ENCODE assay signal across 20 mouse cellular contexts in genomic region chr17:57332241-57332640, GRCm38 (mm10). TPM values are rescaled to one million over a fixed set of nuclear protein-coding genes. Genes with fewer than 3 reads are reported as not detected.
DNase-seq lines count a peak whose midpoint lies in the region; ATAC-seq and TF ChIP-seq lines count a peak whose summit lies in the region.
"Had no signal": no experiment of that assay in that cellular context is flagged by ENCODE, and none has a peak within 500 bp of the region (broad histone marks: within the 10 kb centered on the region; RNA-seq: fewer than 3 reads in every experiment).

No protein-coding gene starts in this region.

- no peak overlapping the region for H3K4me2 ChIP-seq in heart, embryonic 12.5 days
- H3K4me2 ChIP-seq: embryonic facial prominence, embryonic 15.5 days; forebrain, embryonic 13.5 days; heart, embryonic 15.5 days; hindbrain, embryonic 12.5 days had no signal

- TF ChIP-seq POLR2A in MEL (IDR thresholded peaks at IDR 0.05; ENCODE audit: control insufficient read depth in 1 of 2, insufficient read depth in 1 of 2, low read depth in 1 of 2, low read length in 2 of 2, poor library complexity in 1 of 2): no peak
- TF ChIP-seq POLR2A in cerebellum, adult 2 months (IDR thresholded peaks at IDR 0.05; ENCODE audit: borderline replicate concordance, insufficient read depth, low read length): no peak
- no peak for TF ChIP-seq POLR2A in lung, adult 2 months (IDR thresholded peaks at IDR 0.05; ENCODE audit: borderline replicate concordance, extremely low read depth, low read depth, low read length)

- TF ChIP-seq RAD21 in MEL (IDR thresholded peaks at IDR 0.05; ENCODE audit: low read depth, low read length): no peak

- no peak overlapping the region for H3K9ac ChIP-seq in MEL (ENCODE audit: control insufficient read depth, low read depth, low read length, poor library complexity, severe bottlenecking)
- H3K9ac ChIP-seq in heart, embryonic 12.5 days: no peak overlapping the region
- H3K9ac ChIP-seq: embryonic facial prominence, embryonic 15.5 days; forebrain, embryonic 13.5 days; heart, embryonic 15.5 days; hindbrain, embryonic 12.5 days had no signal

- H3K4me1 ChIP-seq in MEL (ENCODE audit: control insufficient read depth in 1 of 2, insufficient read depth in 2 of 2, low read length in 2 of 2): peaks cover 0 to 11% of the 10 kb centered on the region in 2 experiments; a peak in 1 of 4 replicates
- H3K4me1 ChIP-seq in cerebellum, adult 2 months (ENCODE audit: control insufficient read depth, insufficient read depth, low read length): no peaks in the 10 kb centered on the region
- H3K4me1 ChIP-seq in lung, adult 2 months (ENCODE audit: control insufficient read depth, insufficient read depth, low read length): no peaks in the 10 kb centered on the region
- peaks cover 11% of the 10 kb centered on the region; the same call in 1 of the 2 replicates for H3K4me1 ChIP-seq in heart, embryonic 12.5 days (replicated peaks)
- H3K4me1 ChIP-seq: embryonic facial prominence, embryonic 15.5 days; hindbrain, embryonic 12.5 days; midbrain, embryonic 10.5 days had no signal

- no peak for ATAC-seq in heart, embryonic 12.5 days (ENCODE audit: insufficient number of reproducible peaks, low FRiP score)
- ATAC-seq: forebrain, embryonic 13.5 days; intestine, postnatal 0 days; lung, postnatal 0 days had no signal

- H3K9me3 ChIP-seq in MEL (replicated peaks; ENCODE audit: insufficient read depth, low read length): no peaks in the 10 kb centered on the region
- no peaks in the 10 kb centered on the region for H3K9me3 ChIP-seq in heart, embryonic 12.5 days (replicated peaks)
- H3K9me3 ChIP-seq: embryonic facial prominence, embryonic 15.5 days; forebrain, embryonic 13.5 days; heart, embryonic 15.5 days; hindbrain, embryonic 12.5 days; midbrain, embryonic 10.5 days had no signal

- H3K27me3 ChIP-seq in MEL (ENCODE audit: control insufficient read depth in 1 of 2, insufficient read depth in 2 of 2, low read length in 2 of 2): no peaks in the 10 kb centered on the region
- no peaks in the 10 kb centered on the region for H3K27me3 ChIP-seq in cerebellum, adult 2 months (ENCODE audit: control insufficient read depth, insufficient read depth, low read length)
- H3K27me3 ChIP-seq in heart, embryonic 12.5 days (replicated peaks): no peaks in the 10 kb centered on the region
- H3K27me3 ChIP-seq: embryonic facial prominence, embryonic 15.5 days; forebrain, embryonic 13.5 days; heart, embryonic 15.5 days; hindbrain, embryonic 12.5 days had no signal

- no peaks in the 10 kb centered on the region; the same call in 1 of the 2 replicates for H3K79me2 ChIP-seq in MEL (ENCODE audit: control insufficient read depth, insufficient read depth, low read length, poor library complexity)

- H3K4me3 ChIP-seq in MEL (ENCODE audit: control insufficient read depth in 1 of 2, insufficient read depth in 1 of 2, low read depth in 2 of 2, low read length in 2 of 2): no peak overlapping the region
- H3K4me3 ChIP-seq in cerebellum, adult 2 months (replicated peaks; ENCODE audit: insufficient read depth, low read depth, low read length): no peak overlapping the region
- H3K4me3 ChIP-seq in lung, adult 2 months (replicated peaks; ENCODE audit: extremely low read depth, low read depth, low read length): no peak overlapping the region
- H3K4me3 ChIP-seq in heart, embryonic 12.5 days: no peak overlapping the region
- H3K4me3 ChIP-seq: embryonic facial prominence, embryonic 15.5 days; forebrain, embryonic 13.5 days; heart, embryonic 15.5 days; hindbrain, embryonic 12.5 days; midbrain, embryonic 10.5 days had no signal

- TF ChIP-seq EP300 in MEL (IDR thresholded peaks at IDR 0.05; ENCODE audit: low read depth in 1 of 2, low read length in 2 of 2): no peak

- no peak overlapping the region for H3K27ac ChIP-seq in MEL (ENCODE audit: control insufficient read depth, low read depth, low read length)
- no peak overlapping the region for H3K27ac ChIP-seq in cerebellum, adult 2 months (ENCODE audit: insufficient read depth, low read length)
- H3K27ac ChIP-seq in heart, embryonic 12.5 days (ENCODE audit: poor library complexity, severe bottlenecking): no peak overlapping the region
- H3K27ac ChIP-seq: embryonic facial prominence, embryonic 15.5 days; forebrain, embryonic 13.5 days; heart, embryonic 15.5 days; hindbrain, embryonic 12.5 days; kidney, postnatal 0 days; midbrain, embryonic 10.5 days; stomach, postnatal 0 days had no signal

- peaks cover 0 to 3% of the 10 kb centered on the region in 2 experiments; a peak in 2 of 4 replicates for H3K36me3 ChIP-seq in MEL (ENCODE audit: control insufficient read depth in 1 of 2, insufficient read depth in 2 of 2, low read length in 2 of 2)
- no peaks in the 10 kb centered on the region for H3K36me3 ChIP-seq in heart, embryonic 12.5 days
- H3K36me3 ChIP-seq: embryonic facial prominence, embryonic 15.5 days; heart, embryonic 15.5 days; hindbrain, embryonic 12.5 days; midbrain, embryonic 10.5 days had no signal

- 77% methylated on average over 4 of the region's 4 CpGs for WGBS in cerebellum, adult 2 months
- 71% methylated on average over 4 of the region's 4 CpGs for WGBS in lung, adult 2 months
- 79% methylated on average over 4 of the region's 4 CpGs for WGBS in heart, embryonic 12.5 days

- no peak for TF ChIP-seq CTCF in MEL (IDR thresholded peaks at IDR 0.05 in 2 of 3, conservative IDR thresholded peaks at IDR 0.05 in 1 of 3; ENCODE audit: control insufficient read depth in 1 of 3, insufficient read depth in 1 of 3, low read depth in 2 of 3, low read length in 3 of 3, poor library complexity in 1 of 3, severe bottlenecking in 1 of 3)
- TF ChIP-seq CTCF in cerebellum, adult 2 months (IDR thresholded peaks at IDR 0.05; ENCODE audit: borderline replicate concordance, insufficient read depth, low read depth, low read length): no peak
- no peak for TF ChIP-seq CTCF in lung, adult 2 months (IDR thresholded peaks at IDR 0.05; ENCODE audit: insufficient read depth, low read length)

- peak; percentile 10 for DNase-seq in 3T3-L1 (ENCODE audit: low read depth, low spot score)
- peak; percentile 95 for DNase-seq in 416B (ENCODE audit: low read depth)
- DNase-seq in MEL (ENCODE audit: low read depth, low spot score): peak; percentile 69
- peak; percentile 24 for DNase-seq in c-Kit-positive CD71-positive TER-119-negative erythroid progenitor cells, embryonic 14.5 days (ENCODE audit: low read depth)
- DNase-seq in cerebellum, adult 9-10 months: no peak
- DNase-seq in cerebellum, adult 2 months: no peak
- no peak for DNase-seq in lung, adult 2 months
- DNase-seq: adrenal gland, postnatal 10 days; right cerebral cortex, adult 18-20 months; thymus, postnatal 36 days had no signal

TF ChIP-seq in MEL, 35 proteins besides CTCF, POLR2A, EP300 and RAD21:
- TF ChIP-seq MYC (IDR thresholded peaks at IDR 0.05; ENCODE audit: low read depth, low read length): no peak
- no peak for TF ChIP-seq ZKSCAN1 (IDR thresholded peaks at IDR 0.05; ENCODE audit: low read depth, low read length)
- TF ChIP-seq HCFC1 (IDR thresholded peaks at IDR 0.05; ENCODE audit: low read depth, low read length): no peak
- no peak for TF ChIP-seq BHLHE40 (IDR thresholded peaks at IDR 0.05; ENCODE audit: borderline replicate concordance, low read depth, low read length)
- no peak for TF ChIP-seq MAX (IDR thresholded peaks at IDR 0.05; ENCODE audit: low read length)
- no peak for TF ChIP-seq TBP (IDR thresholded peaks at IDR 0.05; ENCODE audit: low read depth, low read length)
- TF ChIP-seq GABPA (IDR thresholded peaks at IDR 0.05; ENCODE audit: low read depth, low read length): no peak
- no peak for TF ChIP-seq TAL1 (IDR thresholded peaks at IDR 0.05; ENCODE audit: low read length)
- TF ChIP-seq ETS1 (IDR thresholded peaks at IDR 0.05; ENCODE audit: low read depth, low read length): no peak
TF ChIP-seq in MEL: peak in this region for 0.

RNA-seq across cellular contexts. Expression of gene Adgre1, which starts 26.2 kb away (rescaled TPM):
- not detected in 2 replicates for total RNA-seq in MEL (2012; rRNA removed)
- polyA plus RNA-seq in MEL (2012; ENCODE audit: insufficient read depth in 1 of 2, insufficient read length in 2 of 2, low read depth in 1 of 2, low replicate concordance in 2 of 2, missing spikeins in 1 of 2): not detected
- 1.0 and 1.6 TPM in 2 replicates for polyA plus RNA-seq in cerebellum, adult 2 months (2012; rRNA removed)
- 10.6 and 16.9 TPM in 2 replicates for polyA plus RNA-seq in lung, adult 2 months (2012; rRNA removed)
- polyA plus RNA-seq in heart, embryonic 12.5 days (2016; fragmentation: Nextera tagmentation; extraction: Ambion mirVana): 2.4 and 3.5 TPM in 2 replicates

RNA-seq across cellular contexts. Expression of gene Vav1, which starts 53.3 kb away (rescaled TPM):
- 81.8 and 86.7 TPM in 2 replicates for total RNA-seq in MEL (2012; rRNA removed)
- 10 to 100 TPM in 1 of 2 experiments, not detected in 1; 99.6 TPM for polyA plus RNA-seq in MEL (2012; ENCODE audit: insufficient read depth in 1 of 2, insufficient read length in 2 of 2, low read depth in 1 of 2, low replicate concordance in 2 of 2, missing spikeins in 1 of 2)
- polyA plus RNA-seq in cerebellum, adult 2 months (2012; rRNA removed): 1.2 and 1.5 TPM in 2 replicates
- polyA plus RNA-seq in lung, adult 2 months (2012; rRNA removed): 8.2 and 12.3 TPM in 2 replicates
- polyA plus RNA-seq in heart, embryonic 12.5 days (2016; fragmentation: Nextera tagmentation; extraction: Ambion mirVana): 1.6 and 1.7 TPM in 2 replicates

Comparison
In these comparisons a context has a peak if more than half of its experiments do, and no peak if none do; other contexts are left out.
1. DNase-seq: peak in 3T3-L1 (single experiment), 416B (single experiment), MEL (single experiment) and c-Kit-positive CD71-positive TER-119-negative erythroid progenitor cells, embryonic 14.5 days (single experiment); none in cerebellum, adult 9-10 months (single experiment), cerebellum, adult 2 months (0 of 2) and lung, adult 2 months (single experiment).